In the genomic region with DNA sequence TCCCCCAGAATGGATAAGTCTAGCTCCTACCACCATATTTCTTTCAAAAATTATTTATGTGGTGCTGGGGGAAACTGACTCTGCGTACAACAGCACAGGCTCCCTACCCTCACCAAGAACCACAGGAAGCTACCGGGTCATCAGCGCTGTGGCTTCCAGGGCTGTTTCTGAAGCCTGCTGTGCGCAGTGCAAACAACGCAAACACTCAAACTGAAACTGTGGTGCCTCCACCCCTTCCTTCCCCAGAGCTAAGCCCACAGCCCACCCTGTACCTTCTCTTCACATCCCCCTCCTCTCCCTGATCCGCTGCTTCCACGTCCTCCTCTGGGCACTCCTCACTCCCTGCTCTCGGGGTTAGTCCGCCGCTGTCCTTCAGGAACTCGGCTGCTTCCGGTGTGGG, we compare ENCODE assay signal across 21 mouse cellular contexts. TPM values are rescaled to one million over a fixed set of nuclear protein-coding genes. Genes with fewer than 3 reads are reported as not detected.
DNase-seq lines count a peak whose midpoint lies in the region; ATAC-seq and TF ChIP-seq lines count a peak whose summit lies in the region.
"Had no signal": no experiment of that assay in that cellular context is flagged by ENCODE, and none has a peak within 500 bp of the region (broad histone marks: within the 10 kb centered on the region; RNA-seq: fewer than 3 reads in every experiment).

No protein-coding gene starts in this region.

- H3K4me3 ChIP-seq in CH12.LX (replicated peaks in 1 of 3; ENCODE audit: low read depth in 2 of 3, low read length in 2 of 3, poor library complexity in 1 of 3) (no peak overlapping the region), myocyte (no peak overlapping the region)
- H3K4me3 ChIP-seq in gastrocnemius, adult 2 months: no peak overlapping the region
- no peak overlapping the region for H3K4me3 ChIP-seq in intestine, embryonic 16.5 days (ENCODE audit: low read length)
- no peak overlapping the region for H3K4me3 ChIP-seq in heart, embryonic 11.5 days (ENCODE audit: low read depth, low read length)
- H3K4me3 ChIP-seq: embryonic facial prominence, embryonic 10.5 days; embryonic facial prominence, embryonic 12.5 days; forebrain, embryonic 13.5 days; forebrain, embryonic 15.5 days had no signal

- DNase-seq in CD4-positive, CD25-positive, alpha-beta regulatory T cell, adult 2 months (ENCODE audit: low read depth, low spot score): peak; percentile 35
- no peak for DNase-seq in CH12.LX (ENCODE audit: extremely low read depth)
- DNase-seq in induced T-regulatory cell, adult 2 months (ENCODE audit: low read depth): peak; percentile 81
- no peak for DNase-seq in gastrocnemius, adult 2 months
- no peak for DNase-seq in lung, postnatal 10 days
- DNase-seq: adrenal gland, adult 8-10 months; adrenal gland, postnatal 14 days; adrenal gland, postnatal 36 days; cerebellum, adult 11-12 months; cerebellum, adult 2 months; cerebellum, adult 9-10 months; cerebellum, postnatal 10 days; cerebellum, postnatal 25 days; forebrain, postnatal 0 days had no signal

- no peak overlapping the region for H3K27ac ChIP-seq in CH12.LX (ENCODE audit: insufficient read depth, low read depth)
- H3K27ac ChIP-seq in gastrocnemius, adult 2 months: no peak overlapping the region
- H3K27ac ChIP-seq in intestine, embryonic 16.5 days (ENCODE audit: low read length): no peak overlapping the region
- H3K27ac ChIP-seq in heart, embryonic 11.5 days (ENCODE audit: low read depth, low read length): no peak overlapping the region
- H3K27ac ChIP-seq: embryonic facial prominence, embryonic 10.5 days; embryonic facial prominence, embryonic 12.5 days; forebrain, embryonic 13.5 days; forebrain, embryonic 15.5 days had no signal

- no peak for TF ChIP-seq RAD21 in CH12.LX (IDR thresholded peaks at IDR 0.05; ENCODE audit: low read depth, low read length)

- H3ac ChIP-seq in myocyte (ENCODE audit: control insufficient read depth, insufficient read length): no peak overlapping the region

- no peaks in the 10 kb centered on the region for H3K79me2 ChIP-seq in CH12.LX (replicated peaks; ENCODE audit: control insufficient read depth, extremely low read depth, insufficient read depth, poor library complexity, severe bottlenecking)
- H3K79me2 ChIP-seq in myocyte (ENCODE audit: control insufficient read depth, insufficient read depth): no peaks in the 10 kb centered on the region

- 97% methylated on average over 12 of the region's 12 CpGs for WGBS in intestine, embryonic 16.5 days
- WGBS in heart, embryonic 11.5 days (ENCODE audit: insufficient replicate concordance): 94% methylated on average over 12 of the region's 12 CpGs

- no peak overlapping the region for H3K9ac ChIP-seq in CH12.LX (ENCODE audit: insufficient read depth, low read depth)
- H3K9ac ChIP-seq in intestine, embryonic 16.5 days (ENCODE audit: low read depth, low read length): no peak overlapping the region
- H3K9ac ChIP-seq in heart, embryonic 11.5 days (ENCODE audit: low read depth, low read length): no peak overlapping the region
- H3K9ac ChIP-seq: embryonic facial prominence, embryonic 12.5 days; forebrain, embryonic 13.5 days; forebrain, embryonic 15.5 days; forebrain, postnatal 0 days had no signal

- dilution Hi-C loops in CH12.LX (cut with MboI; ENCODE audit: extremely low pct_ligation_motif_present, extremely low pct_unique_long_range_greater_than_20kb, low sequenced_read_pairs): no loop called here

- H3K36me3 ChIP-seq in CH12.LX (replicated peaks in 1 of 2; ENCODE audit: control insufficient read depth in 1 of 2, insufficient read depth in 1 of 2, low read length in 1 of 2) (peaks cover 85 to 94% of the 10 kb centered on the region in 2 experiments), myocyte (ENCODE audit: control insufficient read depth, insufficient read depth) (peaks cover 51% of the 10 kb centered on the region)
- H3K36me3 ChIP-seq in intestine, embryonic 16.5 days (ENCODE audit: control insufficient read depth, insufficient read depth, low read length): peaks cover 66% of the 10 kb centered on the region
- peaks cover 82% of the 10 kb centered on the region for H3K36me3 ChIP-seq in heart, embryonic 11.5 days (ENCODE audit: control insufficient read depth, insufficient read depth, low read length)

- no peak for TF ChIP-seq EP300 in CH12.LX (IDR thresholded peaks at IDR 0.05; ENCODE audit: low read length)

- no peak for ATAC-seq in intestine, embryonic 16.5 days
- no peak for ATAC-seq in heart, embryonic 11.5 days (replicated peaks; ENCODE audit: insufficient number of reproducible peaks, low FRiP score, low TSS enrichment)
- ATAC-seq: forebrain, embryonic 13.5 days; forebrain, embryonic 15.5 days; forebrain, postnatal 0 days had no signal

- no peak overlapping the region for H3K4me2 ChIP-seq in CH12.LX (ENCODE audit: insufficient read depth, low read depth, poor library complexity, severe bottlenecking)
- H3K4me2 ChIP-seq in myocyte (ENCODE audit: low read depth): no peak overlapping the region
- no peak overlapping the region for H3K4me2 ChIP-seq in intestine, embryonic 16.5 days (ENCODE audit: low read depth, low read length)
- no peak overlapping the region for H3K4me2 ChIP-seq in heart, embryonic 11.5 days
- H3K4me2 ChIP-seq: embryonic facial prominence, embryonic 12.5 days; forebrain, embryonic 13.5 days; forebrain, embryonic 15.5 days had no signal

- H3K27me3 ChIP-seq in CH12.LX (replicated peaks) (no peaks in the 10 kb centered on the region), myocyte (ENCODE audit: control insufficient read depth, insufficient read depth, insufficient read length) (no peaks in the 10 kb centered on the region)
- no peaks in the 10 kb centered on the region for H3K27me3 ChIP-seq in intestine, embryonic 16.5 days (replicated peaks; ENCODE audit: control insufficient read depth, insufficient read depth, low read length)
- H3K27me3 ChIP-seq in heart, embryonic 11.5 days (ENCODE audit: control insufficient read depth, insufficient read depth, low read length): no peaks in the 10 kb centered on the region
- H3K27me3 ChIP-seq: embryonic facial prominence, embryonic 12.5 days; forebrain, embryonic 13.5 days; forebrain, embryonic 15.5 days had no signal

- in situ Hi-C loops in CH12.LX (cut with MboI; ENCODE audit: low pct_ligation_motif_present, low pct_unique_long_range_greater_than_20kb, low sequenced_read_pairs): no loop called here

- intact Hi-C loops in gastrocnemius, adult 2 months (cut with DNase I): no loop called here

- H3K4me1 ChIP-seq in CH12.LX (ENCODE audit: control insufficient read depth in 1 of 2, insufficient read depth in 2 of 2): peaks cover 3 to 11% of the 10 kb centered on the region in 2 experiments; a peak in 2 of 4 replicates
- no peaks in the 10 kb centered on the region for H3K4me1 ChIP-seq in intestine, embryonic 16.5 days (ENCODE audit: control insufficient read depth, insufficient read depth, low read length)
- no peaks in the 10 kb centered on the region for H3K4me1 ChIP-seq in heart, embryonic 11.5 days (ENCODE audit: control insufficient read depth, insufficient read depth, low read length)
- H3K4me1 ChIP-seq: embryonic facial prominence, embryonic 10.5 days; embryonic facial prominence, embryonic 12.5 days; forebrain, embryonic 13.5 days; forebrain, embryonic 15.5 days had no signal

- H3K9me3 ChIP-seq in CH12.LX (replicated peaks; ENCODE audit: low read length): no peaks in the 10 kb centered on the region
- no peaks in the 10 kb centered on the region for H3K9me3 ChIP-seq in intestine, embryonic 16.5 days (ENCODE audit: control insufficient read depth, low read length)
- peaks cover 3% of the 10 kb centered on the region; the same call in 1 of the 2 replicates for H3K9me3 ChIP-seq in heart, embryonic 11.5 days (replicated peaks; ENCODE audit: control insufficient read depth, low read length)
- H3K9me3 ChIP-seq: embryonic facial prominence, embryonic 10.5 days; embryonic facial prominence, embryonic 12.5 days; forebrain, embryonic 13.5 days; forebrain, embryonic 15.5 days had no signal

- no peak for TF ChIP-seq CTCF in CH12.LX (conservative IDR thresholded peaks at IDR 0.05 in 1 of 2, IDR thresholded peaks at IDR 0.05 in 1 of 2; ENCODE audit: low read depth in 2 of 2, low read length in 2 of 2)
- no peak for TF ChIP-seq CTCF in gastrocnemius, adult 2 months (IDR thresholded peaks at IDR 0.05)

- TF ChIP-seq POLR2A in CH12.LX (IDR thresholded peaks at IDR 0.05; ENCODE audit: low read depth, low read length) (no peak), myocyte (IDR thresholded peaks at IDR 0.05; ENCODE audit: insufficient read length, low read depth) (no peak)

TF ChIP-seq in CH12.LX, 34 proteins besides CTCF, POLR2A, EP300 and RAD21:
- no peak for TF ChIP-seq MAZ (IDR thresholded peaks at IDR 0.05; ENCODE audit: low read depth, low read length)
- TF ChIP-seq NELFE (IDR thresholded peaks at IDR 0.05; ENCODE audit: low read depth, low read length): no peak
- peak; percentile 76 for TF ChIP-seq IRF4 (IDR thresholded peaks at IDR 0.05; ENCODE audit: low read depth, low read length)

TF ChIP-seq in myocyte, 11 proteins besides CTCF, POLR2A, EP300 and RAD21:
- TF ChIP-seq POLR2AphosphoS2 (IDR thresholded peaks at IDR 0.05; ENCODE audit: insufficient read length, low read depth) (peak; percentile 23), REST (IDR thresholded peaks at IDR 0.05; ENCODE audit: insufficient read depth, insufficient read length) (no peak)

RNA-seq across cellular contexts. Expression of a gene that starts 17.7 kb away (rescaled TPM):
- total RNA-seq in CH12.LX (2012; rRNA removed): 38.4 and 58.8 TPM in 2 replicates
- 36.9 TPM in 2 replicates for total RNA-seq in CH12.LX (2014; rRNA removed)
- polyA plus RNA-seq in CH12.LX (2012; ENCODE audit: insufficient read length, low read depth): 43.2 and 43.6 TPM in 2 replicates
- polyA plus RNA-seq in myocyte (2012; fragmentation: generic; extraction: Trizol): 66.6 TPM
- total RNA-seq in gastrocnemius, adult 2 months (2021): 10 to 100 TPM; 18.0 to 34.4 TPM
- 18.0 and 18.6 TPM in 2 replicates for polyA plus RNA-seq in intestine, embryonic 16.5 days (2015; fragmentation: Nextera tagmentation; extraction: Ambion mirVana)
- polyA plus RNA-seq in heart, embryonic 11.5 days (2014; fragmentation: Nextera tagmentation; extraction: Ambion mirVana): 30.7 and 30.8 TPM in 2 replicates

RNA-seq across cellular contexts. Expression of a gene that starts 27.4 kb away (rescaled TPM):
- total RNA-seq in CH12.LX (2012; rRNA removed) (7.8 and 10.1 TPM in 2 replicates), CH12.LX (2014; rRNA removed) (6.3 and 7.1 TPM in 2 replicates)
- polyA plus RNA-seq in CH12.LX (2012; ENCODE audit: insufficient read length, low read depth) (8.2 and 8.7 TPM in 2 replicates), myocyte (2012; fragmentation: generic; extraction: Trizol) (45.1 TPM)
- 10 to 100 TPM; 73.4 to 75.0 TPM for total RNA-seq in gastrocnemius, adult 2 months (2021)
- polyA plus RNA-seq in intestine, embryonic 16.5 days (2015; fragmentation: Nextera tagmentation; extraction: Ambion mirVana): 8.6 and 10.1 TPM in 2 replicates
- 5.2 and 6.9 TPM in 2 replicates for polyA plus RNA-seq in heart, embryonic 11.5 days (2014; fragmentation: Nextera tagmentation; extraction: Ambion mirVana)

Comparison
In these comparisons a context has a peak if more than half of its experiments do, and no peak if none do; other contexts are left out.
1. DNase-seq: peak in CD4-positive, CD25-positive, alpha-beta regulatory T cell, adult 2 months (single experiment) and induced T-regulatory cell, adult 2 months (single experiment); none in CH12.LX (single experiment), gastrocnemius, adult 2 months (single experiment) and lung, postnatal 10 days (single experiment).